Mouse (Mus musculus): ENCODE data around the gene Pea15a. TPM values are rescaled to one million over a fixed set of nuclear protein-coding genes. Genes with fewer than 3 reads are reported as not detected.

The Pea15a gene
- polyA plus RNA-seq, 1 experiment = 0.10 TPM

DNA sequence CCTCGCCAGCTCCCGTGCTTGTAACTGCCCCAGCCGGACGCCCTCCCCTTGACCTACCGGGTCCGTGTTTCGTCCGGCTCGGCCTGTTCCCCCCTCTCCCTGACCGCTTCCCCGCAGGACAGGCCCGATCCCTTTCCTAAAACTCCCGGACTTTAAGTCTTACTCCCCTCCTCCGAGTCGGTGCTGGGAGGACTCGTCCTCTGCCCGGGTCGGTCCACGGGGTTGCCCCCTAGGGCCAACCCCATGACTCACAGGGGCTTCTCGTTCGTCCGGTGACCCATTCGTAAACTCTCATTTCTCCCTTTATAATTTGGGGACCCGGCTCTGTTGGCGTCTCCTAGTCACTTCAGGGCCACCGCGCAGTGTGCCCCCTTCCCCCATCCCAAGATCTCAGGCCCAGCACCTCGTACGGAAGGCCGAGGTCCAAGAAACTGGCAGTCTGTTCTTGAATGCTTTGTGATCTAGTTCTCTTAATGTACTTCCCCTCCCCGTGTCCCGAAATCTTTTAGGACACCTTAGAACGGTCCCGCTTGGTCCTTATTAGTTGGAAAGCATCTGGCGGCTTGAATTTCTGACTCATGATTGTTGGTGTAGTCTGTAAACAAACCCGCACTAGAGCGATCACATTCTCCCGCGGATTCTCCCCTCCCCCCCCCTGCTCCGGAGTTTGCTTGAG, 58.2 kb downstream of the Pea15a start:
- Histone ChIP-seq H3K9me3 (ENCODE audit: control insufficient read depth, low read length) (no peaks in the 10 kb centered on the region), H3K27me3 (ENCODE audit: control insufficient read depth) (no peaks in the 10 kb centered on the region), H3K36me3 (ENCODE audit: control insufficient read depth) (peaks cover 42% of the 10 kb centered on the region), H3K4me1 (ENCODE audit: control insufficient read depth) (peaks cover 39% of the 10 kb centered on the region), H3K4me3 (replicated peaks) (peak overlapping the region; percentile 100)
- TF ChIP-seq GATA1 (IDR thresholded peaks at IDR 0.05; ENCODE audit: low read length) = no peak
- no peak for TF ChIP-seq TAL1 (IDR thresholded peaks at IDR 0.05; ENCODE audit: low read length)

DNA sequence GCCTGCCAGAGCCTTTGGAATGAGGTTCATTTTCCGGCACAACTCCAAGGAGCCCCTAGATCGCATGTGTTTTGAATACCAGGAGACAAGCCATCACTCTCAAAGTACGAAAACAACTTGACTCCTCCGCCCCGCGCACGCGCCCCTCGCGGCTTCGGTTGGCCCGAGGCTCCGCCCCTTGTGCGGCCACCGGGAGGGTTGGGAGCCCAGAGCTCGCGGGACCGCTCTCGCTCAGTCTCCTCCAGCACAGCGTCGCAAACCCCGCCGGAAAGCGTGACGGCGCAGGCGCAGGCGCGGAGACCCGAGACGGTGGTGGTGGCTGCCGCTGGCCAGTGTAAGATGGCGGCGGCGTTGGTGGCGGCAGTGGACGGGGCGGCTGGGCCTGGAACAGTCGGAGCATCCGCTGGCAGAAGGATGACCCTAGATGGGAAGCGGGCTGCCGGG, 58.7 kb downstream of the Pea15a start, which contains the start of gene Dcaf8:
Gene Dcaf8, plus strand, starts transcription at position 250 of the 444 bp plus-strand sequence.
- TF ChIP-seq GATA1 (IDR thresholded peaks at IDR 0.05; ENCODE audit: low read length) (no peak), TAL1 (IDR thresholded peaks at IDR 0.05; ENCODE audit: low read length) (no peak)
- Histone ChIP-seq H3K36me3 (ENCODE audit: control insufficient read depth) (peaks cover 37% of the 10 kb centered on the region), H3K9me3 (ENCODE audit: control insufficient read depth, low read length) (no peaks in the 10 kb centered on the region), H3K27me3 (ENCODE audit: control insufficient read depth) (no peaks in the 10 kb centered on the region), H3K4me1 (ENCODE audit: control insufficient read depth) (peaks cover 41% of the 10 kb centered on the region), H3K4me3 (replicated peaks) (peak within 1 kb of the TSS; percentile 100)

Other genes starting within 250 kb of the Pea15a start
- gene Vangl2, start 178.4 kb downstream of the Pea15a start, polyA plus RNA-seq (2012) = 0.01 TPM in 1 of 2 replicates, not detected in the other
- gene Nhlh1, start 149.2 kb downstream of the Pea15a start, polyA plus RNA-seq (2012) = not detected in 2 replicates
- 0.55 and 0.78 TPM in 2 replicates for gene Copa, start 124.3 kb downstream of the Pea15a start, polyA plus RNA-seq (2012)
- gene Ncstn, start 124.0 kb downstream of the Pea15a start, polyA plus RNA-seq (2012) = 0.30 and 0.64 TPM in 2 replicates
- gene Pex19, start 80.0 kb downstream of the Pea15a start, polyA plus RNA-seq (2012) = 1.4 and 2.0 TPM in 2 replicates
- gene Dcaf8, start 58.7 kb downstream of the Pea15a start, polyA plus RNA-seq (2012) = 4.1 and 4.3 TPM in 2 replicates
- gene Casq1, start 13.1 kb upstream of the Pea15a start, polyA plus RNA-seq (2012) = not detected in 2 replicates
- not detected in 2 replicates for gene Atp1a4, start 51.6 kb upstream of the Pea15a start, polyA plus RNA-seq (2012)
- gene Igsf8, start 54.8 kb upstream of the Pea15a start, polyA plus RNA-seq (2012) = 2.7 and 3.3 TPM in 2 replicates
- gene Atp1a2, start 91.3 kb upstream of the Pea15a start, polyA plus RNA-seq (2012) = not detected in 2 replicates
- 0.01 TPM in 1 of 2 replicates, not detected in the other for gene Kcnj9, start 122.5 kb upstream of the Pea15a start, polyA plus RNA-seq (2012)
- 0.01 TPM in 1 of 2 replicates, not detected in the other for gene Kcnj10, start 134.4 kb upstream of the Pea15a start, polyA plus RNA-seq (2012)
- 0.10 and 0.15 TPM in 2 replicates for gene Pigm, start 169.7 kb upstream of the Pea15a start, polyA plus RNA-seq (2012)

Measured in erythroblast, embryonic 14.5 days (primary cell).